Mouse (Mus musculus): Measurements from ENCODE around the gene Plcxd1. TPM values are rescaled to one million over a fixed set of nuclear protein-coding genes. Genes with fewer than 3 reads are reported as not detected.

The Plcxd1 gene
- polyA plus RNA-seq (2015; fragmentation: Illumina TruSeq; extraction: RNeasy Lipid Tissue Mini Kit (QIAGEN cat#74804); ENCODE audit: insufficient read depth, low read depth, low replicate concordance), result not detected

GRCm38 (mm10) chr5:110099656-110100580, at the start of gene Plcxd1:
Gene Plcxd1 (plus strand): TSS chr5:110099969.

GRCm38 (mm10) chr5:110072413-110072812, 27.4 kb upstream of the Plcxd1 start, which contains the start of gene Gm17655:
Gene Gm17655 (minus strand): TSS chr5:110072513.

GRCm38 (mm10) chr5:110094030-110094846, 5.5 kb upstream of the Plcxd1 start, which contains the start of gene Gm35315:
Gene Gm35315 (minus strand): TSS chr5:110094420.

GRCm38 (mm10) chr5:110107581-110108304, 8.0 kb downstream of the Plcxd1 start, which contains the start of gene Gtpbp6:
Gene Gtpbp6 (minus strand): TSS chr5:110108197.

GRCm38 (mm10) chr5:110109991-110110441, 10.2 kb downstream of the Plcxd1 start, which contains the start of gene Zfp605:
Gene Zfp605 (plus strand): TSS chr5:110110092.

GRCm38 (mm10) chr5:110135293-110136086, 35.7 kb downstream of the Plcxd1 start, which contains the start of gene Chfr:
Gene Chfr (plus strand): TSS chr5:110135842.

Other genes with a start within 250 kb of the Plcxd1 start
- gene Gm15446, start 176.6 kb upstream of the Plcxd1 start, polyA plus RNA-seq (2015; fragmentation: Illumina TruSeq; extraction: RNeasy Lipid Tissue Mini Kit (QIAGEN cat#74804); ENCODE audit: insufficient read depth, low read depth, low replicate concordance), result 4.4 TPM
- 12.5 TPM for gene Zfp932, start 103.4 kb upstream of the Plcxd1 start, polyA plus RNA-seq (2015; fragmentation: Illumina TruSeq; extraction: RNeasy Lipid Tissue Mini Kit (QIAGEN cat#74804); ENCODE audit: insufficient read depth, low read depth, low replicate concordance)
- gene Gm17655, start 27.5 kb upstream of the Plcxd1 start, polyA plus RNA-seq (2015; fragmentation: Illumina TruSeq; extraction: RNeasy Lipid Tissue Mini Kit (QIAGEN cat#74804); ENCODE audit: insufficient read depth, low read depth, low replicate concordance), result not detected
- gene Gm35315, start 5.5 kb upstream of the Plcxd1 start, polyA plus RNA-seq (2015; fragmentation: Illumina TruSeq; extraction: RNeasy Lipid Tissue Mini Kit (QIAGEN cat#74804); ENCODE audit: insufficient read depth, low read depth, low replicate concordance), result 0.39 TPM
- 8.6 TPM for gene Gtpbp6, start 8.2 kb downstream of the Plcxd1 start, polyA plus RNA-seq (2015; fragmentation: Illumina TruSeq; extraction: RNeasy Lipid Tissue Mini Kit (QIAGEN cat#74804); ENCODE audit: insufficient read depth, low read depth, low replicate concordance)
- 0.66 TPM for gene Zfp605, start 10.1 kb downstream of the Plcxd1 start, polyA plus RNA-seq (2015; fragmentation: Illumina TruSeq; extraction: RNeasy Lipid Tissue Mini Kit (QIAGEN cat#74804); ENCODE audit: insufficient read depth, low read depth, low replicate concordance)
- gene Chfr, start 35.9 kb downstream of the Plcxd1 start, polyA plus RNA-seq (2015; fragmentation: Illumina TruSeq; extraction: RNeasy Lipid Tissue Mini Kit (QIAGEN cat#74804); ENCODE audit: insufficient read depth, low read depth, low replicate concordance), result 8.3 TPM
- 6.2 TPM for gene Golga3, start 76.7 kb downstream of the Plcxd1 start, polyA plus RNA-seq (2015; fragmentation: Illumina TruSeq; extraction: RNeasy Lipid Tissue Mini Kit (QIAGEN cat#74804); ENCODE audit: insufficient read depth, low read depth, low replicate concordance)
- 3.5 TPM for gene Ankle2, start 131.0 kb downstream of the Plcxd1 start, polyA plus RNA-seq (2015; fragmentation: Illumina TruSeq; extraction: RNeasy Lipid Tissue Mini Kit (QIAGEN cat#74804); ENCODE audit: insufficient read depth, low read depth, low replicate concordance)
- gene Pgam5, start 169.9 kb downstream of the Plcxd1 start, polyA plus RNA-seq (2015; fragmentation: Illumina TruSeq; extraction: RNeasy Lipid Tissue Mini Kit (QIAGEN cat#74804); ENCODE audit: insufficient read depth, low read depth, low replicate concordance), result 6.3 TPM
- gene Pxmp2, start 186.2 kb downstream of the Plcxd1 start, polyA plus RNA-seq (2015; fragmentation: Illumina TruSeq; extraction: RNeasy Lipid Tissue Mini Kit (QIAGEN cat#74804); ENCODE audit: insufficient read depth, low read depth, low replicate concordance), result 1.5 TPM
- 0.18 TPM for gene Pole, start 186.3 kb downstream of the Plcxd1 start, polyA plus RNA-seq (2015; fragmentation: Illumina TruSeq; extraction: RNeasy Lipid Tissue Mini Kit (QIAGEN cat#74804); ENCODE audit: insufficient read depth, low read depth, low replicate concordance)
- not detected for gene P2rx2, start 243.2 kb downstream of the Plcxd1 start, polyA plus RNA-seq (2015; fragmentation: Illumina TruSeq; extraction: RNeasy Lipid Tissue Mini Kit (QIAGEN cat#74804); ENCODE audit: insufficient read depth, low read depth, low replicate concordance)
- not detected for gene Lrcol1, start 244.8 kb downstream of the Plcxd1 start, polyA plus RNA-seq (2015; fragmentation: Illumina TruSeq; extraction: RNeasy Lipid Tissue Mini Kit (QIAGEN cat#74804); ENCODE audit: insufficient read depth, low read depth, low replicate concordance)

Measured in pancreas, adult 10 weeks (tissue).